Comparison of ENCODE assay signal across 14 mouse cellular contexts in the genomic region with DNA sequence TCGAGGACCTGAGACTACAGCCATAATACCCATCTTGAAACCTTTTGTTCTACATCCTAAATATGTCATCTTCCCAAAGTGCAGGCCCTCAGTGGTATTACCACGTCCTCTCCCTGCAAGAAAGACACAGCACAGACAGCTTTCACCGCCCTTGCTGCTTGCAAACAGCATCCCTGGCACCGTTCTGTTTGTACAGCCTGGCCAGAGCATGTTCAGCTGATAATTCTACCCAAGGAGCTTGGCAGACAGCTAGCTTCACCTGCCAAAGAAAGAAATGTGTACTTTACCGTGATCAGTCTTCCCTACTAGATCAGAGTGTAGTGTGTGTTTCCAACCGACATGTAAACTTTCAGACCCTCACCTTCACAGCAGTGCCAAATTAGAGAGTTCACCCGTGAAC. TPM values are rescaled to one million over a fixed set of nuclear protein-coding genes. Genes with fewer than 3 reads are reported as not detected.
"Had no signal": no experiment of that assay in that cellular context is flagged by ENCODE, and none has a peak within 500 bp of the region (broad histone marks: within the 10 kb centered on the region; RNA-seq: fewer than 3 reads in every experiment).

No protein-coding gene starts in this region.

- H3K9ac ChIP-seq: limb, embryonic 15.5 days; liver, embryonic 14.5 days; midbrain, embryonic 13.5 days had no signal

- H3K27ac ChIP-seq: kidney, postnatal 0 days; limb, embryonic 15.5 days; liver, embryonic 14.5 days; midbrain, embryonic 13.5 days had no signal

- DNase-seq: kidney, postnatal 36 days; lung, adult 18-20 months; lung, postnatal 36 days; retina, postnatal 1 day; right cerebral cortex, postnatal 4 days; spleen, adult 18-20 months; thymus, adult 18-20 months; thymus, postnatal 14 days had no signal

- H3K27me3 ChIP-seq: limb, embryonic 15.5 days; midbrain, embryonic 13.5 days had no signal

- H3K4me2 ChIP-seq: limb, embryonic 15.5 days; midbrain, embryonic 13.5 days had no signal

- H3K36me3 ChIP-seq: limb, embryonic 15.5 days; midbrain, embryonic 13.5 days had no signal

- H3K4me1 ChIP-seq: limb, embryonic 15.5 days; midbrain, embryonic 13.5 days had no signal

- H3K4me3 ChIP-seq: limb, embryonic 15.5 days; midbrain, embryonic 13.5 days; myocyte had no signal

- ATAC-seq: midbrain, embryonic 13.5 days had no signal

- H3K9me3 ChIP-seq: limb, embryonic 15.5 days; midbrain, embryonic 13.5 days had no signal

RNA-seq across cellular contexts. Expression of a gene that starts 45.2 kb away (rescaled TPM):
- total RNA-seq: megakaryocyte progenitor cell, adult 5-6 weeks had no signal
- polyA plus RNA-seq: liver, embryonic 14.5 days; myocyte had no signal
